Mouse (Mus musculus) erythroblast, embryonic 14.5 days (primary cell): Measurements from ENCODE around the gene Gdnf. TPM values are rescaled to one million over a fixed set of nuclear protein-coding genes. Genes with fewer than 3 reads are reported as not detected.

Source experiments
- H3K27me3 ChIP-seq: 2 replicates; pipeline ENCODE4 v1.6.1; 2012; ENCODE audit warnings: inconsistent platforms; ENCODE audit not compliant: control insufficient read depth
- H3K36me3 ChIP-seq: 2 replicates; pipeline ENCODE4 v1.6.1; 2012; ENCODE audit warnings: mild to moderate bottlenecking, inconsistent platforms; ENCODE audit not compliant: control insufficient read depth
- H3K4me1 ChIP-seq: 2 replicates; pipeline ENCODE4 v1.6.1; 2012; ENCODE audit warnings: inconsistent platforms; ENCODE audit not compliant: control insufficient read depth
- H3K4me3 ChIP-seq: replicated peaks from 2 replicates; pipeline ENCODE3; 2012; ENCODE audit warnings: moderate library complexity, mild to moderate bottlenecking, inconsistent platforms
- H3K9me3 ChIP-seq: 2 replicates; pipeline ENCODE4 v1.6.1; 2012; ENCODE audit warnings: low read length, inconsistent platforms, mixed read lengths; ENCODE audit not compliant: control insufficient read depth
- GATA1 ChIP-seq: IDR thresholded peaks from 2 replicates; pipeline ENCODE4 v1.6.1; 2012; ENCODE audit warnings: low read length, inconsistent platforms, mixed read lengths
- TAL1 ChIP-seq: IDR thresholded peaks from 3 replicates; pipeline ENCODE4 v1.6.1; 2012; ENCODE audit warnings: low read length, inconsistent platforms, mixed read lengths
- polyA plus RNA-seq: library from polyadenylated mRNA; stranded (reverse); fragments of >175 nt; gene quantifications from 2 replicates; pipeline ENCODE4 v1.2.3, GENCODE M21; 2012

The Gdnf gene
- 0.02 TPM in 1 of 2 replicates, not detected in the other for polyA plus RNA-seq

GRCm38 (mm10) chr15:7810556-7811252, at the start of gene Gdnf:
Gene Gdnf (plus strand): TSS chr15:7810846.
- Histone ChIP-seq H3K4me1 (no peaks in the 10 kb centered on the region), H3K9me3 (no peaks in the 10 kb centered on the region; the same call in 1 of the 2 replicates), H3K36me3 (no peaks in the 10 kb centered on the region), H3K27me3 (peaks cover 87% of the 10 kb centered on the region), H3K4me3 (no peak within 1 kb of the TSS)
- TF ChIP-seq GATA1 (no peak), TAL1 (no peak)

GRCm38 (mm10) chr15:7767166-7767565, 43.5 kb upstream of the Gdnf start:
- Histone ChIP-seq H3K36me3 (no peaks in the 10 kb centered on the region), H3K27me3 (no peaks in the 10 kb centered on the region), H3K9me3 (peaks cover 5% of the 10 kb centered on the region; the same call in 1 of the 2 replicates), H3K4me1 (no peaks in the 10 kb centered on the region), H3K4me3 (no peak overlapping the region)
- no peak for TF ChIP-seq TAL1
- no peak for TF ChIP-seq GATA1

- Histone ChIP-seq H3K9me3 (no peaks in the 10 kb centered on the region), H3K36me3 (no peaks in the 10 kb centered on the region), H3K4me1 (no peaks in the 10 kb centered on the region), H3K4me3 (no peak overlapping the region), H3K27me3 (no peaks in the 10 kb centered on the region)
- TF ChIP-seq TAL1 (no peak), GATA1 (no peak)
These were observed 37.7 kb upstream of the Gdnf start for GRCm38 (mm10) chr15:7772983-7773382.

- H3K9me3 ChIP-seq, result peaks cover 3% of the 10 kb centered on the region; the same call in 1 of the 2 replicates
- no peaks in the 10 kb centered on the region for H3K4me1 ChIP-seq
- no peak overlapping the region for H3K4me3 ChIP-seq
- no peaks in the 10 kb centered on the region for H3K27me3 ChIP-seq
- no peak for TF ChIP-seq TAL1
- no peaks in the 10 kb centered on the region for H3K36me3 ChIP-seq
These were observed 29.1 kb upstream of the Gdnf start for GRCm38 (mm10) chr15:7781517-7781916.

- H3K36me3 ChIP-seq, result no peaks in the 10 kb centered on the region
- peaks cover 79% of the 10 kb centered on the region for H3K27me3 ChIP-seq
- no peaks in the 10 kb centered on the region for H3K9me3 ChIP-seq
- H3K4me1 ChIP-seq, result no peaks in the 10 kb centered on the region
- H3K4me3 ChIP-seq, result no peak overlapping the region
- TF ChIP-seq TAL1 (no peak), GATA1 (no peak)
These were observed 730 bp upstream of the Gdnf start for GRCm38 (mm10) chr15:7809841-7810391.

GRCm38 (mm10) chr15:7811253-7811625, 593 bp downstream of the Gdnf start:
- Histone ChIP-seq H3K36me3 (no peaks in the 10 kb centered on the region), H3K9me3 (no peaks in the 10 kb centered on the region; the same call in 1 of the 2 replicates), H3K4me3 (no peak overlapping the region), H3K4me1 (no peaks in the 10 kb centered on the region), H3K27me3 (peaks cover 91% of the 10 kb centered on the region)
- TF ChIP-seq GATA1 (no peak), TAL1 (no peak)

- Histone ChIP-seq H3K9me3 (no peaks in the 10 kb centered on the region; the same call in 1 of the 2 replicates), H3K4me1 (no peaks in the 10 kb centered on the region), H3K27me3 (peaks cover 98% of the 10 kb centered on the region), H3K36me3 (no peaks in the 10 kb centered on the region), H3K4me3 (no peak overlapping the region)
- TF ChIP-seq TAL1 (no peak), GATA1 (no peak)
These were observed 1.4 kb downstream of the Gdnf start for GRCm38 (mm10) chr15:7811856-7812733.

GRCm38 (mm10) chr15:7812872-7813530, 2.4 kb downstream of the Gdnf start:
- no peak for TF ChIP-seq TAL1
- no peak for TF ChIP-seq GATA1
- no peaks in the 10 kb centered on the region; the same call in 1 of the 2 replicates for H3K9me3 ChIP-seq
- no peaks in the 10 kb centered on the region for H3K36me3 ChIP-seq
- no peak overlapping the region for H3K4me3 ChIP-seq
- H3K4me1 ChIP-seq, result no peaks in the 10 kb centered on the region
- peaks cover 99% of the 10 kb centered on the region for H3K27me3 ChIP-seq
